Mouse (Mus musculus): ENCODE data around the gene Grik4.
"Not testable (repeated sequence)": the region's sequence is repeated elsewhere in the genome, so short reads cannot be mapped to it uniquely, and the experiment has no call there.

The Grik4 gene

DNA sequence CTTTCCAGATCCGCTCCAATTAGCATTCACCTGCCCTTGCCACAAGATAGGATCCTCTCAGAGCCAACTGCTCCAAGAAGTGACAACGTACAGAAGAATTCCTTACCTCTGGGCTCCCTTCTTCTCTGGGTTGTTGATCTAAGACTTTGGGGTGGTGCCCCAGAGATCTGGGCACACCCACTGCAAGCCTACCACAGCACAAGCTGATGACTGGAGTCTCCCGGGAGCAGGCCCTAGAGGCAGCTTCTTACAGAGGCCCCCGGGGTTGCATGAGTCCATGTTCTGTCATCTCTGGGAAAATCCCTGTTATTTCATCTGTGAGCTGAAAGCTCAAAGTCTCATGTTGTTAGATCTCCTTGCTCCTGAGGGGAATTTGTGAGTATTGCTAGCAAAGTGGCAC, 146.0 kb downstream of the Grik4 start:
- no peak for DNase-seq (ENCODE audit: low read depth, low spot score)

DNA sequence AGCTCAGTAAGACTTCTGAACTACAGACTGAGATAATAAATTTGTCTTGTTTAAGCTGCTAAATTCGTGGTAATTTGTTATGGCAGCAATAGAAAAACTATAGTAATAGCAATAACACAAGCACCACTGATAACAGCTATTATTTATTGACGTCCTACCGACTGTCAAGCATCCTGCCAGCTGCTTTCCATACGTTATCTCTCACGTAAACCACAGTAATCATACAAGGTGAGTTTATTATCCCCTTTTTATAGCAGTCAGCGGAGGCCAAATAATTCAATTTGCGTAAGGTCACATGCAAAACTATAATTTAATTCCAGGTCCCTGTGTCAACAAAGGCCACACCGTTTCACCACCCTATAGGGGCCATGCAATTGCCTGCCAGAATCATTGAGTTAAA, 147.0 kb downstream of the Grik4 start:
- no peak for DNase-seq (ENCODE audit: low read depth, low spot score)

DNA sequence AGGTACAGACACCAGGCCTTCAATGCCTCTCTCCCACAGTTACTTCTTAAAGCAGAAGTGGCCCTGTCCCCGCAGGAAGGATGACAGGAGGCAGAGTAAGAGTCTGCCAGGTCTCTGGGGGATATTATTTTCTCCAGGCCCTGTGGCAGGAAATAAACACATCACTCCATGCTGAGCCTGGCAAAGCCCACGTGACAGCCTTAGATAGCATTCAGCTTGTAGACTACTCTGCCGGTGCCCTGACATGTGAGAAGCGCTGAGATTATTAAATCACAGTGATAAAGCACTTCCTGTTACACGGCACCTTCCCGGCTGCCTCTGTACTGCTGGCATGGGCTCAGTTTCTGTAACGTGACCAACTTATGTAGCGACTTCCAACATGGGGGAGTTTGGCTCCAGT, 148.4 kb downstream of the Grik4 start:
- peak; percentile 48 for DNase-seq (ENCODE audit: low read depth, low spot score)

DNA sequence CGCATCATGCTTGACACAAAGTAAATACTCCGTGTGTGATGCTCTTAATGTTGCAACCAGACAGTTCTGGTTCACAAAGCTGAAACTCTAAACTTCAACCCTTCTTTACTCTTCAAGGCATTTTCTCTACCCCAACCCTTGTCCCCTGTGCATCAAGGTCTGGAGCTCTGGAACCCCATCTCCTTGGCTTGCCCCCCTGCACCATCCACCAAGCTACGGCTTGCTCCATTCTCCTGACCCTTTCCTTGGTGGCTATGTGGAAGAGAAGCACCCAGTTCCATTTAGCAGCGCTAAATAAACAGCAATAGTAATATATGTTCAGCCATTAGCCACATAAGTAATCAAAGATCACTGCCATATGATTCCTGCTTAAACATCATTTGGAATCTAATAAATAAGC, 150.3 kb downstream of the Grik4 start:
- DNase-seq (ENCODE audit: low read depth, low spot score): no peak

DNA sequence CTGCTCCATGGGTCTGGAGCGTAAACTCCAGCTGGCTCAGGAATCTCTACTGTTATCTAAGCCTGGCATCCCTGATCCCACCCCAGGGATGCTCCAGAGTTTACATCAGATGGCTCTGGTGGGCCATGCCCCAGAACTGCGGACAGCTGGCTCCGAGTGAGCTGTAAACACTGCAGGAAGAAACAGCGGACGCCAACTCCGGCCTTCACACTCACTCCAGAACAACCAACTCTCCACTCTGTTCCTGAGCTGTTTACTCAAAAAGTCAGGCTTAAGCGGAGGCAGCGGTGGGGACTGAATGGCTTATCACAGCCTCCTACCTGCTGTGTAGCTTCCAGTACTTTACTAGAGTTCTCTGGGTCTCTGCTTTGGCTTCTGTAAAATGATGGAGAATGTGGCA, 150.7 kb downstream of the Grik4 start:
- DNase-seq (ENCODE audit: low read depth, low spot score): no peak

DNA sequence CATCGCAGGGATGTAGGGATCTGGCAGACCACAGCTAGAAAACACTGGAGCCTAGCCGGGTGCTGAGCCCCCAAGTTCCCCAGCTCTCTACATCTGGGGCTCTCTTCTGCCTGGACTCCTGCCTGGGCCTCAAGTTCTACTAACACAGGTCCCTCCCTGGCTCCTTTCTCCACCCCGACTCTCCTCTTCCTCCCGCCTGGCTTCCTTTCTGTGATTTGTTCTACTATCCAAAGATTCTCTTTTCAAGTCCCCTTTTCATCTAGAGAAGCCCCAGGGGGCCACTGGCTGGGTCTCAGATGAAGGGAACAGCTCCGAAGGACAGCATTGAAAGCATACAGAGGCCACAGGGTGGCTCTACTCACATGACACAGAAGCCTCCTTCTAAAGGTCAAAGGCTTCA, 151.9 kb downstream of the Grik4 start:
- DNase-seq (ENCODE audit: low read depth, low spot score): no peak

DNA sequence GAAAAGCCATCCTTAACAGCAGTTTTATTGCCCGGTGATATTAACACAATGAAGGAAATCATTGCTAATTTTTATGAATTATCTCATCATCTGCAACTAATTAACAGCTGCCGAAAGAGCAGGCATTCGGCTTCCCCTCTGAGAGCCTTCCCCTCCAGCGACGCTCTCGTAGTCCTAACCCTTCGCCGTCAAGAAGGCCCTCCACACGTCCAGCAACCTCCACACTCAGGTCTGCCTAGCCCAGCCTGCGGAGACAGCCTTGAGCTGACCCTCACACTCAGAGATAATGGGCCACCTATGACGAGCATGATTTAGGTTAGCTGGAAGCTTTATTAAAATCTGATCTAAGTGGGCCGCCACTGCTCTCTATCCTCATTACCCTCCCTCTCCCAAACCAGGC, 152.5 kb downstream of the Grik4 start:
- no peak for DNase-seq (ENCODE audit: low read depth, low spot score)

DNA sequence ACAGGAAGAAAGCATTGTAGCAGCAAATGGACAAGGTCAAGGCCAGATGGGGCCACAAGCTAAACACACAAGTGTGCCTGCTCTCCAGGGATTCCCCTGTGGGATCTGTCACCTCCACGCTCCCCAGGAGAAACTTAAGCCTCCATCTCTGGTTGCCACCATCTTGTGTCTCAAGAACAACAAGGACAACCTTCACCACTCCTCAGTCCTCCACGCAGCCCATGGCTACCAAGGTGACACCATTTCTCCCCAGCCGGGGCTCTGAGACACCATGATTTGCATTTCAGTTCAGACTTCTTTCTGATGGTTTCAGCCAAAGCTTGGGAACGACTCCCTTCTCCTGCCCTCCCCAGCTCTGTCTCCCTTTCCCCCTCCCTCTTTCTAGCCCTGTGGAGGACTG, 152.9 kb downstream of the Grik4 start:
- no peak for DNase-seq (ENCODE audit: low read depth, low spot score)

DNA sequence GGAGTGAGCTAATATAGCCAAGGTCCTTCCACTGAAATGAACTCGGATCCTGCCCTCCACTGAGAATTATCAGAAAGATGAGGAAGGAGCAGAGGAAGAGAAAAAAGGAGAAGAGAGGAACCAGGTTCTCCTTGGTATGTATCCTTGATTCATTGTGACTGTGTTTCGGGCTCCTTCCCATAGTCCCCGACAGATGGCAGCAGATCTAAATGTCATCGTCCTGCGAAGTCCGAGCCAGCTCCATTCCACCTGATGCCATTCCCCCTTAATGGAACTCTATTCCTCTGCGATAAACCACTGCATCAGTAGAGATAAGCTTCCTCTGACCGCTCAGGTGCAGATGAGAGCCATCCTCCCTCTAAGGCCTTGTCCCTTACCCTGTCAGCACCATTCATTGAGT, 155.8 kb downstream of the Grik4 start:
- no peak for DNase-seq (ENCODE audit: low read depth, low spot score)

DNA sequence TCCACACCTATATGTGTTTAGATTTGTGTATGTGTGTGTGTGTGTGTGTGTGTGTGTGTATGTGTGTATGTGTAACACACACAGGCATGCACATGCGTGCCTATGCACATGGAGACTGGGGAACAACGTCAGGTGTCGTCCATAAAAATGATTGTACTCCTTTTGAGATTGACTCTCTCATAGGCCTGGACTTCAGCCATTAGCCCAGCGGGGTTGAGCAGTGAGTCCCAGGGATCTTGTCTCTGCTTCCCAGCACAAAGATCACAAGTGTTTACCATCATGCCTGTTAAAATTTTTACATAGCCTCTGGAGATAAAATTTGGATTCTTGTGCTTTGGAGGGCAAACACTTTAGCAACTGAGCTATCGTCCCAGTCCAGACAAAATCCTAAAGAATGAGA, 157.4 kb downstream of the Grik4 start:
- DNase-seq (ENCODE audit: low read depth, low spot score): no peak

DNA sequence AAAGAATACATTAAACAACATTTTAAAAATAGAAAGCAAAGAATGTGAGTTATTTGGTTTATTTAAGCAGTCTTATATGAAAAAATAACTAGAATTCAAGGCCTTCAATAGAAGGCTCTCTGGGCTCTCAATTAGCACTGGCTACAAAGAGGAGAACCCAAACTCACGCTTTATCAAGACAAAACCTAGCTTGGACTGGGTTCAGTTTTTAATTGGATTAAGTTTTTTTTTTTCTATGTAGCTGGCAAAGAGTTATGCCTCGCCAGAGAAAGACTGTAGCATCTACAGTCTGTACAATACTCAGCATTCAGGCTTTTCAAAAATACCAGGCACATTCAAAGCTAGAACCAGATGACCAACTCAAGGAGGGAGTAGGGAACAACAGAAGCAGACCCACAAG, 158.0 kb downstream of the Grik4 start:
- no peak for DNase-seq (ENCODE audit: low read depth, low spot score)

DNA sequence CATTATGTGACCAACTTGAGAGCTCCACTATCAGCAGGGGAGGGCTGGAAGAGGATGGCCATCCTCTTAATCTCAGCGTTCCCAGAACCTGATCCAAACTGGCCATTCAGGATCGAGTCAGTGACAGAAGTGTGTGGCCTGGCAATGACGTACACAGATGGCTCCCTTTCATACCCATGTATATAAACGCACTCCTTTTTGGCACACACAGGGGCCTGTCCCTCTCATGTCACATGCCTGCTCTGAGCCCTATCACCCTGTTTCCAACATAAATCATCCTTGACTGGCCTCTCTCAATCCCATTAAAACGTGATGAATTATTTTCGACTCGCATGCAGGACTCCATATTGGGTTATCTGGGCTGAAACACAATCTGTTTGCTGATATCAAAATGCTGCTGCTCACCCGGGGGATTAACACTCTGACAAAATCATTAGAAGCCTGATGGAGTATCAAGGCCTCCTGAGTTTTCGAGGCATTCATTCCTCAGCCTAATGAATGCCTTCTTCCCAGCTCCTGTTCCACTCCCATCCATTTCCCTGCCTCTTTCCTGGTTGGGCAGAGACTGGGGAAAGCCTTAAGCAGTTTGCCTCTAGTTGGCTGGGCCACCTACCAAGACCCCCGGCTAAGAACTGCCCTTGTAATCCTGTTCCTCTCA, 159.0 kb downstream of the Grik4 start:
- DNase-seq (ENCODE audit: low read depth, low spot score): no peak

DNA sequence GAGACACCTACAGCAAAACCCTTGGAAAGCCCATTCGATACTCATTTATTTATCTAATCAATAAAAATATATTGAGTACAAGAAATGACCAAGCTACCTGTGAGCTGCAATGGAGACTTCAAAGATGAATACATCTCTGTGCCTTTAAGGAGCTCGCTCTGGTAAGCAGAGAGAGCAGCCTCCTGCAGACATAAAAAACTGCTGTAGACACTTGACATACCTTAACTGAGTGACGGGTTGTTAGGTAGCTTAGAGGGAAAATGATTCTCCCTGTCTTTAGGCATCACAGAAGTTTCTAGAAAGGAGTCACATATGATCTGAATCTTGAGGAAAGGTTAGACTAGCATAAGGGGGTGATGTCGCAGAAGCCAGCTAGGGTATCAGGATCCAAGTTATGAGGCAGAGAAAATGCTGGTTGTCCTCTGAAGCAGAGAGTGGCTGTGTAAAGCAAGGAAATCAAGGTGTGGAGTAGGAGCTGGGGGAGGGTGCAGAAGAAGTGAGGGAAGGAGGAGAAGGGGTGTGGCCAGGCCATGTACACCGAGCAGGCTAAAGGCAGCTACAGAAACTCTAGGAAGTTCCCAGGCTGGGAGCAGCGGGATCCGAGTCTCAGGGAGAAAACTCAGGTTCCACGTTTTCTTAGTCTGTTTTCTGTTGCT, 160.9 kb downstream of the Grik4 start:
- no peak for DNase-seq (ENCODE audit: low read depth, low spot score)

DNA sequence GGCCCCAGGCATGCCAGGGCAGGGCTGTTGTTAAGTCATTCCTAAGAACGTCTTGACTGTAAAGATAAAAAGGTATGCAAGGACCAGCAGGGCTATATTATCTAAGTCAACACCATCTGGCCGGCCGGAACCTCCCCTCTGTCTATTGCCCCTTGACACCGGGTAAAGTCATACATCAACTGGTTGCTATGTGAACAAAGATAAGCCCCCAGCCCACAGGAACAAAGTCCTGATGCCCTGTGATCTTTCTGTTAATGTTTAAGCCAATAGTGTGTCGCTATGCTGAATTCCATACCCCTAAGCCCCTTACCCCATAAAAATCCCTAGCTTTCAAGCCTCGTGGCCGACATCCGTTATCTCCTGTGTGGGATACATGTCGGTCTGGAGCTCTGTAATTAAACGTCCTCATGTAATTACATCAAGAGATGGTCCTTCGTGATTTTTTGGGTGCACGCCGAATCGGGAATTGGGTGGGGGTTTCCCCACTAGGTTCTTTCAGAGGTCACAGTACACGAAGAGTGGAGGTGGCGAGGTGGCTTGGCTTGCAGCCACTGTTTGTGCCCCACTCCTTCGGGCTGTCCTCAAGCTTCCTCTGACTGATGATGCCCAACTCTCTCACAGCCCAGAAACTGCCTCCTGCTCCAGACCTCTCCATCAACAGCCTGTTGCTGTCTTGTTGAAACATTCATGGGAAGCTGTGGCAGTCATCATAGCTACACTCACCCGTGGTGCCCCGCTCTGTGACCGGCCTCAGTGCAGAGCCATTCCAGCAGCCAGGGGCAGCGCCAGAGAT, 165.6 kb downstream of the Grik4 start:
- DNase-seq (ENCODE audit: low read depth, low spot score): not testable (repeated sequence)

DNA sequence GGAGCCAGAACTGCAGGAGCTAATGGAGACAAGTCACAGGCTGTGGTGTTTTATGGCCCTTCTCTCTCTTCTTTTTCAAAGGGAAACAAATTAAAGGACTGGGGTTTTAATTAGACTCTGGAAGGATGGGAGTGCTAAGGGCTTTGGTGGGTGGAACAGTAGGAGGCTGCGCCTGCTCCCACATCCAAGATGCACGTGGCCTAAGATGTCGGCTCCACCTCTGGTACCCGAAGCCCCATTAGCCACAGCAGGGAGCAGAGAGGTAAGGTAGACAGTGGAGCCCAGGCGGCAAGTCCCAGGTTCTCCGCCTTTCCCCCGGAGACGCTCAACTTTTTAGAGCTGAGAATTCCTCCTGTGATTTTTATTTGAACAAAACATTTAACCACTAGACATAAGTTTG, 166.4 kb downstream of the Grik4 start:
- DNase-seq (ENCODE audit: low read depth, low spot score): no peak

DNA sequence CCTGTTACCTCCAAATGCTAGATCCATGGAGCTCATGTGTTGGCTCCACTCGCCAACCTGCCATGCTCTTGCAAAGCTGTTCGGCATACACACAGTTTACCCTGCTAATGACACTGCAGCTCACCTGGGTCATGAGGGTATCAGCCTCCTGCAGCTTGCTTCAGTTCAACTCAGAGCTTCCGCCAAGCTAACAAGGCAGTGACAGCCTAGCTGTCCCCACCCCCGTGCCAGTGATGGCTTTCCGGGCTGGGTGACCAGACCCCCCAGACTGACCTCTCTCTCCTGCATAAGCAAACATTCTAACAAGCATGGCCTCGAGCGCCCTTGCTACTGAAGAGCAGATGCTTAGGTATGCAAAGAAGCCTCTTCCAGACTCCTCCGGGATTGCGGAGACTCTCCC, 167.5 kb downstream of the Grik4 start:
- DNase-seq (ENCODE audit: low read depth, low spot score): no peak

DNA sequence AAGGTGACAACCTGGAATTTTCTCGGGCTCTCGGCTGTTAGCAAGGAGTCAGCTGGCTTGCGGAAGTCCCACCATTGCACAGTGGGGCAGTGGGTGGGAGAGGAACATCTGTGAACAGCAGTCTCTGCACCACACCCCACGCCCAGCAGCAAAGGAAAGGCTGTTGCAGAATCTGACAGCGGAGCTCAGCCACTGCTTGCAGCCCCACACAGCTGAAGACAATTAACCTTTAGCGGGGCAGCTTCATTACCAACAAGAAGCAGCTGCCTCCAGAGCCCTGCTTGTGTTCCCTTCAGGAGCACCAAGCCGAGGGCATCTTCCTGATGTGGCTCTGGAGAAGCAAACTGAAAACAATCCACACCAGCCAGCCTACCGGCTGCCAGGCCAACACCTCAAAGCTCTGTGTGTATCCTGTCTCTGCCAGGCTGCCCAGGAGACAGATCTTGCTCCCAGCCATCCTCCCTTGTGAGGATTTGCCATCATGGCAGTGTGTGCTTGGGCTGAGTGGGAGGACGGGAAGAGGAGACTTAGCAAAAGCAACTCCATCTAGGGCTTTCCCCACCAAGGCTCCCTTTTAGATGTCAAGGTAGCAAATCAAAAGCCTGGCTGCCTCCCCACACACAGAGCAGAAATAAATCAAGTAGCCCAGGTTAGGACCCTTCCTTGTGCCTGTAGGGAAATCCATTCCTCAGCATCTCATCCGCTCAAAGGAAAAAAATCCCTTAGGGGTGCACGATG, 179.3 kb downstream of the Grik4 start:
- DNase-seq (ENCODE audit: low read depth, low spot score): peak; percentile 26

DNA sequence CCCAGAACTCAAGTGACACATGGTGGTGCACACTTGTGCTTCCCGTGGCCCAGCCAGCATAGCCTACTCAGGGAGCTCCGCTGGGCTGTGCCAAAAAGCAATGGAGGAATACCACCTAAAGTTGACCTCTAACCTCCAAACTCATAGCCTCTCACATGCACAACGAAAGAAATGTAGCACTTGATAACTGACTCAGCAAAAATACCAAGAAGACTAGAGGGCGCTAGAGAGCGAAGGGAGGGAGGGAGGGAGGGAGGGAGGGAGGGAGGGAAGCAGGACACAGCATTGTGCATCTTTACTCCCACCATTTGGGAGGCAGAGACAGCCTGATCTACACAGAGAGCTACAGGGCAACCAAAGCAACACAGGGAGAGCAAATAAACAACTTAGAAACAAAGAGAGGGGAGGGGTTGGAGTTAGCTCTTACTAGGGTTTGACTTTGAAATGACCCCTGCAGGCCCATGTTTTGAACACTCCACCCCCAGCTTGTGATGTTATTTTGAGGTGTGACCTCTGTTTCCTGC, 185.5 kb downstream of the Grik4 start:
- DNase-seq (ENCODE audit: low read depth, low spot score): no peak

DNA sequence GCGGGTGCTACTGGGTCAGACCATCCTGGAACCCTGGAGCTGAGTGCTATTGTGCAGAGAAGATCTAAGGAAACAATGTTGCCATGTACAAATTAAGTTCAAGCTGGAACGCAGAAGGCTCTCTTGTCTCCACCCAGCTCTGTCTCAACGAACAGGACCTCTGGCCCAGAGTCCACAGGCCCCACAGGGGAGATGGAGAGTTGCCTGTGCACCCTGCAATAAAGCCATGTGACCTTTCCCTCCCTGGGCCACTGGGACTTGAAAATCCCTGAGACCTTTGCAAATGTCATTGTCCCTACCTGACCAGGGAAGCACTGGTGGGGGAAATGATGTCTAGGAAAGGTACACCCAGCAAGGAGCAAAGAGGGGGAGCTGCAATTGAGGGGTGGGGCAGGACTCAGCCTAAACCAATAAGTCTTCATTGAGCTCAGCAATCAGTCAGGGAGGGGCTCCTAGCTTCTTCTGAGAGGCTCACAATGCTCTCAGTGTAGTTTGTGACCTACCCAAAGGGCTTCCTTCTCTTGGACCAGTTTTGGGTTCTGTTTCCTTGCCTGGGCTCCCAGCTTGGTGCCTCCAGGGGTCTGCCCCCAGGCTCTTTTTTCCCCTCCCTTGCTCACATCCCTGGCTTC, 187.2 kb downstream of the Grik4 start:
- DNase-seq (ENCODE audit: low read depth, low spot score): no peak

DNA sequence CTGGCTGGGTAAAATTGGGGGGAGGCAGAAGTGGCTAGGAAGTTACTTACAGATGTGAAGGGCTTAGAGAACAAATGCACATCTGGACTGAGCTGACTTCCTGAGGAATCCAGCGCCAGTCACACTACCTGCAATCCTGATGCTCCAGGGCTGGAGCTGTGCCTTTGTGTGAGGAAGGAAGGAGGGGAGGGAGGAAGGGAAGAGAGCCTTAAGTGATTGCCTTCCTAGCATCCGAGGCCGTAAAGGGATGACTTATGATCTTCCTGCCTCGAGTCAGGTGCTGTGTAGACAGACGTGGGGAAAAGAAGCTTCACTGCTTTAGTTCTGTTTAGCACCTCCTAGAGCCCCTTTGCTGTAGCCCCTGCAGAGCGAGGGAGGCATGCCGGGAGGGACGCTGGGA, 189.6 kb downstream of the Grik4 start:
- DNase-seq (ENCODE audit: low read depth, low spot score): no peak

DNA sequence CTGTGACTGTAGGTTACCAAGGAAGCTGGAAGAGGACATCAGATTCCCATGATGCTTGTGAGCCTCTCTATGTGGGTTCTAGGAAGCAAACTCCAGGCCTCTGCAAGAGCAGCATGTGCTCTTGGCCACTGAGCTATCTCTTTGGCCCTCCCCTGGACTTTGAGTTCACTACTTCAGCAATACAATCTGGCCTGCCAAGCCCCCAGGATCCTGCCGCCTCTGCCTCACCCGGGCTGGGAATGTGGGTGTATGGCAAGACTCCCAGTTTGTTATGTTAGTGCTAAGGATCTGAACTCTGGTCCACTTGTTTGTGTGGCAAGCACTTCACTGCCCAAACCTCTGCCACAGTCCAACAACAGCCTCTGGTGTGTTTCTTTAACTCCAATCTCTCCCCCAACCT, 193.1 kb downstream of the Grik4 start:
- DNase-seq (ENCODE audit: low read depth, low spot score): no peak

DNA sequence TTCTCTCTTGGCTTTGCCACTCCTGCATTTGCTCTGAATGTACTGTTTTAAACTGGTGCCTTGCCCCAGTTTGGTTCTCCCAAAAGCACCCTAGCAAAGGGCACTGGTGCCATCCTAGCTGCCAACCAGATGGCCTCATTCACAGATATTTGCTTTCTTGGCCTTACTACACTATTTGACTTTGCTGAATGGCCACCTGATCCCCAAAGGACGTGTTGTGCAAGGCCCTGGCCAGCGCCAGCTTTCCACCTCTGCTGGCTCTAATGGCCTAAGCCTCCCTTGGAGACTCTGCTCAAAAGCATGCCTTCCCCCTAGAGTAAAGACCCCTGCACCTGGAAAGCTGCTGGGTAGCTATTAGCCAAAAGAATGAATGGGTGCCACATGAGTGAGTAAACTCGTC, 194.1 kb downstream of the Grik4 start:
- DNase-seq (ENCODE audit: low read depth, low spot score): no peak

All from telencephalon, adult 2 months (tissue).